Mouse (Mus musculus): ENCODE data around the gene Asap3.

Asap3 gene

DNA sequence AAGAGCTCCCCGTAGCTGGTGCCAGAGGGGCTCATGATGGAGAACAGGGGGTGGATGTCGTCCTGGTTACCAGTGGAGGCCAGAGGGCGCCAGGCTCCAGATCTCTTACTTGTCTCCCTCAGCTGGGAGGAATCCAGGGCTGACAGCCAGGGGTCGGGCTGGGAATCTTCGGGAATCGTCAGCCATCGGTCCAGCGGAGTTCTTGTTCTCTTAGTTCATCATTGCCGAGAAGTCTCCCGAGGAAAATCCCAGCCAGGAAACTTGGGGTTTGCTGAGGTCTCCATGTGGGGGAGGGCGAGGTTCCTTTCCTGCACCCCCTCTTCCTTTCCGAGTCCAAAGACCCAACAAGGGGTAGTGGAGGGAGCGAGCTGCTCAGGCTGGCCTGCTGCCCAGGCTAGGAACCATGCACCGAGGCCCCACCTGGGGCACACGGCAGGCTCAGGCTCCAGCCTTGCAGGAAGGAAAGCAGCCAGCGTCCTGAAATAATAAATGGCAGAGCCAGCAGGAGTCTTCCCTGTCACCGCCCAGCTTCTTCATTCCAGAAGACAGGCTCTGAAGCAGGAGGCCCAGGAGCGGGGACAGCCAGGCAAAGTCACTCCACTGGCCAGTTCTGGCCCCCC is 12.5 kb downstream of the Asap3 start:
- in situ Hi-C loops (cut with MboI, MseI): no loop called here

GRCm38 (mm10) chr4:136220133-136220775 is 14.1 kb downstream of the Asap3 start:
- in situ Hi-C loops (cut with MboI, MseI): no loop called here

DNA sequence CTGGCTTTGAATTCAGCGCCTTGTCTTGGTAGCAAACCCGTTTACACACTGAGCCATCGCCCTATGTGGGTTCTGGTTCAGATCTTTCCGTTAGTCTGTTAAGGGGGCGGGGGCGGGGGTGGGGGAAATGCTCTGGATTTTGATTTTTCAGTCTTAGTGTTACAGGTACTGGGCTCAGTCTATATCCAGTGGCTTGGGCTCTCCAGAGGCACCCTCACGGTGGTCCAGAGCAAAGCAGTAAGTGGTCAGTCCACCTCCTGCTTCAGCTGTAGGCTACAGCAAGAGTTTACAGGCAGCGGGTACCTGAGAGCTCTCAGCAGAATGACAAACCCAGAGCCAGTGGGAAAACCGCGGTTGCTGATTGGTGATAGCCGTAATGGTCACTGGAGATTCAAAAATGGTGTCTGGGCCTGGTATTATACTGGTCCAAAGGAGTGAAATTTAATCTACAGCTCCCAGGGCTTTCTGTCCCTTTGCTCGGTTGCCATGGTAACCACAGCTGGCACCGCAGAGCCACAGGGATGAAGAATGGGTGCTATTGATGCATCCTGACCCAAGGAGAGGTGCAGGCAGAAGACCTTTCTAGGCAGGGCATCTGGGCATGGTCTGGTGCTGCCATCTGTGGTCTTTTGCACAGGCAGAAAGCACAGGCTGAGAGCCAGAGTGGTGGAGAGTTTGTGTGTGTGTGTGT is 17.5 kb downstream of the Asap3 start:
- in situ Hi-C loops (cut with MboI, MseI): no loop called here

DNA sequence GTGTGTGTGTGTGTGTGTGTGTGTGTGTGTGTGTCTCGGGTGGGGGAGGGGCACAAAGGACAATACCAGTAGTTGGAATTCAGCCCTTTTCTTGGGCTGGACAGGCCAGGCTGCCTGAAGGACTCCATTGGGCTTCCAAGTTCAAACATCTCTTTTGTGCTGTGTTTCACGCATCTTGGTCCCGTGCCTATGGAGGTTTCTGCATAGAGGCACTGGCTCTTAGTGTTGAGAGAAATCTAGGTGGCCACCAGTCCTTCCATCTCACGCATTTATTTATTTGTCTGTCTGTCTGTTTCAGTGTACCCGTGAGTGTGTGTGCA is 18.0 kb downstream of the Asap3 start:
- in situ Hi-C loops (cut with MboI, MseI): no loop called here

DNA sequence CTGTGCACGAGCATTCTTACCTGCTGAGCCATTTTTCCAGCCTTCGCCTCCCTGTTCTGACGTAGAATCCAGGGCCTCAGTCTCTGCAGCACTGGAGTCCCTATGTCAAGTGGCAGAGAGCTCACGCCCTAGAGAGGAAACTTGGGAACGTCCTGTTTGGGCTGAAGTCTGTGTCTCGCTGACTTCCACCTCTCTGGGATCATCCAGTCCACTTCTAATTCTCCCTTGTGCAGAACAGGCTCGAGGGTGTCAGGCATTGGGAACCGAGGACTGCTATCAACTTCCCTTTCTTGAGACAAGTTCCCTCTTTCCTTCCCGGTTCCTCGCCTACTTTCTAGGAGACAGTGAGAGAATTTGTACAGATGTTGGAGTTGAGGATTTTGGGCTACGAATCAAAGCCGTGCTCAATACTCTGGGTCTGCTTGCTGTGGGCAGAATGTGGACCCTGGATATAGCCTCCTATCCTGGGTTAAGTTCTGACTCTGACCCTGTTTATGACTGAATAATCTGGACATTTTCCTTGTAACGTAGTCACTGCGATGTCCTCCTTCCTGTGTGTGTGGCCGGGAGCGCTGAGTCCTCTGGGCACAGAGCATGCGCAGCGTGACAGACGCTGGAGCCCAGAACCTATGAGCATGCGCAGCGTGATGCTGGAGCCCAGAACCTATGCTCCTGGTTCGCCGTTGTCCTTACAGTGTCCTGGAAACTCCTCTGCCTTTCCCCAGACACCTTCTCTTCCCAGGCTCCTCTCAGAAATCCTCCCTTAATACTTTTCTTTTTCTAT is 18.7 kb downstream of the Asap3 start:
- in situ Hi-C loops (cut with MboI, MseI): no loop called here

GRCm38 (mm10) chr4:136227408-136227807 is 21.2 kb downstream of the Asap3 start:
- in situ Hi-C loops (cut with MboI, MseI): no loop called here

- in situ Hi-C loops (cut with MboI, MseI): no loop called here
Measured at GRCm38 (mm10) chr4:136228640-136229039, 22.5 kb downstream of the Asap3 start.

DNA sequence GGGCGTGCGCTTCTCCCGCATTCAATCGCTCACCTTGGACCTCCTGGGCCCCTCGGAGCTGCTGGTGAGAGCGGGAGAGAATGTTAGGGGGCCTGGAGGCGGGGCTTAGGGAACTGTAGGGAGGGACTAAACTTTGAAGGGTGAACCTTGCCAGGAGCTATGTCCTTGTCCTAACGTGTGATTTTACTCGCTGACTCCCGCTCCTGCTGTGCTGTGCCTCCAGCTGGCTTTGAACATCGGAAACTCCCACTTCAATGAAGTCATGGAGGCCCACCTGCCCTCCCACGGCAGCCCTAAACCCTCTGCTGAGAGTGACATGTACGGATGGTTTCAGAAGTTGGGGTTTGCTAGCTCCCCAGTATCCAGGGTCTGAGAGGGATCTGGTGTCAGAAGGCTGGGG is 32.5 kb downstream of the Asap3 start:
- in situ Hi-C loops (cut with MboI, MseI): no loop called here

- in situ Hi-C loops (cut with MboI, MseI): no loop called here
Measured at GRCm38 (mm10) chr4:136239111-136239510, 32.9 kb downstream of the Asap3 start.

DNA sequence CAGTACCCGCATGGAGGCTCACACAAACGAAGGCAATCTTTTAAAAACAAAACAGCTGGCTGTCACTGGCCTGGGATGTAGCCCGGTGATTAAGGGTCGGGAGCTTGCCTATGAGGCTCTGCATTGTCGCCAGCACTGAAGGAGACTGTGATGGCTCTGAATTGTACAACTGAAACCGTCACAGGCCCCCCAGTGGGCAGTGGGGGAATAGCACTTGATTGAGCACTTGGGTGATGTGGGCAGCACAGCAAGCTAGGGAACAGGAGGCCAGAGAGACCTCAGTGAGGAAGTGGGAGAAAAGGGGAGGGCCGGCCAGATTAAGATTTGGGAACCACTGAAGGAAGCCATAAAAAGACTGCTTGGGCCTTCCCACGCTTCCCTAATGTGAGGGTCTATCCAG is 33.5 kb downstream of the Asap3 start:
- in situ Hi-C loops (cut with MboI, MseI): no loop called here

DNA sequence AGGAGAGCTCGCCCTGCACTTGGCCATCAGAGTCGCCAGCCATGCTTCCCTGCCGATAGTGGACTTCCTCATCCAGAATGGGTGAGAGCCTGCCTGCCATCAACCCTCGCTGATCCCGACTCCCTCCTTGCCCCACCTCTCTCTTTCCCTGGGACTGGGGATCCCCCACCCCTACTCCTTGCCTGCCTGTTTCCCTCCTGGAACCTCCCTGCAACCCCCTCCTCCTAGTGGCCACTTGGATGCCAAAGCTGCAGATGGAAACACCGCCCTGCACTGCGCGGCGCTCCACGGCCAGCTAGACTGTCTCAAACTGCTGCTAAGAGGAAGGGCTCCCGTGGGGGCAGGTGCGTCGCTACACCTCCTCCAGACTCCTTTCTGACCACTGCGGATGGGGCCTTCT is 34.0 kb downstream of the Asap3 start:
- in situ Hi-C loops (cut with MboI, MseI): no loop called here

DNA sequence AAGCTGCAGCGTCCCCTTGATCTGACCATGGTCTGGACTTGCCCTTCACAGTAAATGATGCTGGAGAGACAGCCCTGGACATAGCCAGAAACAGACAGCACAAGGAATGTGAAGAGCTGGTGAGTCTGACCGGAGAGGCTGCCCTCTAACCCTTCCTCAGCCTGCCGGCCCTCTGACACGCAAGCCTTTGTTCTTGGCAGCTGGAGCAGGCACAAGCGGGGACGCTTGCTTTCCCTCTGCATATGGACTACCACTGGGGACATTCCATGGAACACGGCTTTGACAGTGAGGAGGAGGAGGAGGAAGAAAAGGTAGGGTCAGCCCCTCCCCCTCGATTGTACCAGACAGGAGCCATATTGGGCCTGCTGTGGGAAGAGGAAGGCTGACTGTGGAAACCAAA is 34.8 kb downstream of the Asap3 start:
- in situ Hi-C loops (cut with MboI, MseI): no loop called here

DNA sequence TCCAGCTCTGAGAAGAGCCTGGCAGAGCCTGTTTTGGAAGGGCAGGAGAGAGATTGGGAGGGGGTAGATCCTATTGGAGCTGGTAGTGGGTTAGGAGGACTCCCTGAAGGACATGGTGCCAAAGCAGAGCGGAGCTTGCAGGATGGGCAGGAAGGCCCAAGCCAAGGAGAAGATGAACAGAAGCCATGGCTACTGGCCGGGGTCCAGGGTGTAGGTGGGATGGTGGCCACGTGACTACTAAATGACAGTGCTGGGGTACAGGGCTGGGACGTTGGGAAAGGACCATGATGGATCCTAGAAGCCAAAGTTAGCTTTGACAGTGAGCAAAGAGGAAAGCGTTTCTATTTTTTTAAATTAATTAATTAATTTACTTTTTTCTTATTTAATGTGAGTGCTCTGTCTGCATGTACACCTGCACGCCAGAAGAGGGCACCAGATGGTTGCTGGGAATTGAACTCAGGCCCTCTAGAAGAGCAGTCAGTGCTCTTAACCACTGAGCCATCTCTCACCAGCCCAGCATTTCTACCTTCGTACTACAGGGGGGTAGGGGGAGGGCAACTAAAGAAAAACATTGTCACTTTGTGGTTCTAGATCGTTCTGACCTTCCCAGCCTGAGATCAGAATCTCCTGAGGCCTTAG is 36.0 kb downstream of the Asap3 start:
- in situ Hi-C loops (cut with MboI, MseI): no loop called here

DNA sequence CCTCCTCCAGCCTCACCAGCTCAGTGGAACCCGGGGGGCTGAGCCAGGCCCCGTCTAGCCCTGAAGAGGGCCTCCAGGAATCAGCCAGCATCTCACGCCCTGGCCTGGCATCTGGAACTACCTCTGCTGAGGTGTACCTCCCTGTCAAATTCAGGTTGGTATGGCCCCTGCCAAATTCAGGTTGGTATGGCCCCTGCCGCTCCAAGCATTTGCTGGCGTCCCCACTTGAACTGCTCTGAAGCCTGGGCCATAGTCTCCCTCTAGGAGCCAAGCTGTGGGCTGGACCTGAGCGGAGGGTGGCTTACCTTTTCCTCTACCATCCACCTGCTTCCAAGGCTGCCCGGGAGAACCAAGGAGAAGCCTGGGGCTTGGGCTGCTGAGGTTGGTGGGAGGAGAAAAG is 36.6 kb downstream of the Asap3 start:
- in situ Hi-C loops (cut with MboI, MseI): no loop called here

GRCm38 (mm10) chr4:136244208-136244607 is 38.0 kb downstream of the Asap3 start:
- in situ Hi-C loops (cut with MboI, MseI): no loop called here

GRCm38 (mm10) chr4:136245681-136246080 is 39.5 kb downstream of the Asap3 start:
- in situ Hi-C loops (cut with MboI, MseI): no loop called here

DNA sequence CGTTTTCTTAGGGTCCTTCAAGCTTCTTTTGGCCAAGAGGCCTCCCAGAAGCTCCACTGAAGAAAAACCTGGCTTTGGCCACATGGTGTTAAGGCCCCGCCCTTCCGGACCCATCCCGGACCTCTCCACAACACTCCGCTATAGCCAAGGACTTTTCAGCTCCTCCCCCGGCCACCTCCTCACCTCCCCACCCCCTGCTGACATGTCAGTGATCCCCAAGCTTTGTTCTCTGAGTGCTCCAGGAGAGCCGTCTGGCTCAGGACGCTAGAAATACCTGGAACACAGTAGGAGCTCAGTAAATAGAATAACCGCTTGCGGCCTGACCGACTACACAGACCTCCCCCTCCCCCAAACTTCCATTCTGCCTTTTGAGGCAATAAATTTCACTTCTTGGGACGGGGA is 40.4 kb downstream of the Asap3 start:
- in situ Hi-C loops (cut with MboI, MseI): no loop called here

GRCm38 (mm10) chr4:136247386-136247728 is 41.2 kb downstream of the Asap3 start:
- in situ Hi-C loops (cut with MboI, MseI): no loop called here

GRCm38 (mm10) chr4:136247729-136248463 is 41.7 kb downstream of the Asap3 start, which contains the start of gene Tcea3:
Gene Tcea3 (plus strand): TSS chr4:136247729.
- in situ Hi-C loops (cut with MboI, MseI): no loop called here

DNA sequence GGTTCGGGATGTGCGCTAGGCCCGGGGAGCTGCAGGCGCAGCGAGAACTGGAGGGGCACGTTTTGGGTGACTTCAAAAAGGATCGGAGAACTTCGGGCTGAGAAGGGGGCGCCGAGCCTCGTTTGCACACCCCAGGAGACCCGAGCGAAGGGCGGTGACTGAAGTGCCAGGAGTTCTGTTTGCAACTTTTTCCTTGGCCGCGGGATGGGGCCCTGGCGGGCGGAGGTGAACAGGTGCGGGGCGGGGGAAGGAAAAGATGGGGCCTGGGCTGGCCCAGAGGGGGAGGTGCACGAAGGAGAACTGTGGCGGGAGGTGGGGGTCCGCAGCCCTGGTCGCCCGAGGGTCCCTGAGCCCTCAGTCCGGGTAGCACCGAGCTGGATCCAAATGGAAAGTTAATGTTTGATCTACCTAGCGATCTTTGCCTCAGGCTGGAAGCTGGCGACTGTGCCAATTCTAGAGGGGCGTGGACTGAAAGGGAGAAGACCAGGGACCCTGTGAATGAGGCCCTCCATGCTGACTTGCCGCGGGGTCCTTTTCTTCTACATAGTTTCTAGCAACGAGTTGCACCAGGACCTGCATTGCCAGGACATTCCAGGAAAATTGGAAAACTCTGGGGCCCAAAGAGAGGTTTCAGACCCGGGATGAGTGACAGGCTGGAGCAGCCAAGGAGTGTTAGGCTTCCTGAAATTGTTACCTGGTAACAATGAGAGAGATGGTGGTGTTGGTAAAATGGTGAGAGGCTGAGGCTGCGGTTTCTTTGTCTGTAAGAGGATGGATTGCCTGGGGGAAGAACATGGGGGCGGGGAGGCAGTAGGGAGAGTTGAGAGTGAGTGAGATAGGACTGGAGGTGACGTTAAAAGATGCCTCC is 42.5 kb downstream of the Asap3 start:
- in situ Hi-C loops (cut with MboI, MseI): no loop called here

GRCm38 (mm10) chr4:136249332-136249647 is 43.1 kb downstream of the Asap3 start:
- in situ Hi-C loops (cut with MboI, MseI): no loop called here

All from T-helper 17 cell (primary cell).